Mouse (Mus musculus): ENCODE data around the gene Aqp1. TPM values are rescaled to one million over a fixed set of nuclear protein-coding genes. Genes with fewer than 3 reads are reported as not detected.

The Aqp1 gene
- total RNA-seq, 2 experiments from 2014 or later, result 426 to 457 TPM

DNA sequence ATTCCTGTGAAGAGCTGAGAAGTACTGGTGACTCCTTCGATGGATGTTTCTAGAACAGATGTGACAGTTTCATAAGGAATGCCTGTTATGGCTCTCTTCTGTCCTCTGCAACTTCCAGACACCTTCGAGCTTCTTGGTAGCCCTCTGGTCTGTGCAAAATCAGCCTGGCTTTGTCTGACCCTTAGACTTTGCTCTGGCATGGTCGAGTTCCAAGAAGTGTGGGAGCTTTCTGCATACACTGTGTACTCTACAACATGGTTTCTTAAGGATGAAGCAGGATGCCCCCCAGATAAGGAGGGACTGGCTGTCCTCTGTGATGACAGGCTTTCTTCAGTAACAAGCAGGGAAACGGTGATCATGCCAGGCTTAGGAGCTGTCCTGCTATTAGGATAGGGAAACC, 8.1 kb upstream of the Aqp1 start:
- no peak for DNase-seq (ENCODE audit: low spot score)

DNA sequence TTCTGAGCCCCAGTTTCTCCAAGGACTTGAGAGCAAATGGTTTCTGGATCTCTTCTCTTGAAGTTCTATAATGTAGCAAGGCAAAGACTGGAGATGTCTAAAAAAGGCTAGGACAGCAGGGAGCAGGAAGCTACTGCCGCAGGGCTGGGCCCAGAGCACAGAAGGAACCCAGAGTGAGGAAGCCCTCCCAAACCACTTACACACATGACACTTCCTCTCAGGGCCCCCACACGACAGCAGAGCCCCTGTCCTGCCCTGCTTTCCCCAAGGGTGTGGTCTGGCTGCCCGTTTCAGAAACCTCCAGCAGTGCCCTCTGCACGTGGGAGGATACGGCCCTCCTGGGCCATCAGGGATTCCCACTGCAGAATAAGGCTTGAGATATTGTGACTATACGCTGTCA, 4.9 kb upstream of the Aqp1 start:
- intact Hi-C loops (cut with DNase I), result no loop called here
- DNase-seq (ENCODE audit: low spot score), result no peak

More for the DNA sequence above, 8.1 kb upstream of the Aqp1 start:
- intact Hi-C loops (cut with DNase I), result no loop called here

DNA sequence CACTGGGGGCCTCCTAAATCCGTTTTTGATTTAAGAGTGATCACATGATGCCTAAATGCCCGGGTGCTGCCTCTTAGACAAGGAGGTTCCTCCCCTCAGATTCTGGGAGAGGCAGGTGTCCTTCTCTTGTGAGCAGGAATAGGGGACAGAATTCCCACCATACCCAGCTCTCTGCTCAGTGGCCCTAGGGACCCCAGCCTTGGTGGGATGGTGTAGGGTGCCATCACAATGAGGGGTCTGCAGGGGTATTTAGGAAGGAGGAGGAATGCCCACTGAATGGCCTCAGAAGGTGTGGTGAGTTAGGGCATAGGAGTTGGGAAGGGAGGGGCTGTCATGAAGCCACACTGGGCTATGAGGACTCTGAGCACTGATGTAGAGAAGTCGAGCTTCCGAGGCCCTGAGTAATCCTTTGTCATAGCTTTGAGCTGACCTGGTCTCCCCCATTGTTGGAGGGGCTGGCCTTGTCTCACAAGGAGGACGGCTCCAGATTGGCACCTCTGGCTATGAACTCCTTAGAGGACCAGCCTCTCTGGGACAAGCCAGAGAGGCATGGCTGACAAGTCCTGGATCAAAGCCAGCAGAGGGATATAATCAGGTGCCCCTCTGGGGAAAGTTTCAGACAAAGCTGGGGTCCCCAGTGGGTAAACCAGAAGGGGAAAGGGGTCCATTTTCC, 4.0 kb upstream of the Aqp1 start:
- no peak for DNase-seq (ENCODE audit: low spot score)
- intact Hi-C loops (cut with DNase I), result no loop called here

DNA sequence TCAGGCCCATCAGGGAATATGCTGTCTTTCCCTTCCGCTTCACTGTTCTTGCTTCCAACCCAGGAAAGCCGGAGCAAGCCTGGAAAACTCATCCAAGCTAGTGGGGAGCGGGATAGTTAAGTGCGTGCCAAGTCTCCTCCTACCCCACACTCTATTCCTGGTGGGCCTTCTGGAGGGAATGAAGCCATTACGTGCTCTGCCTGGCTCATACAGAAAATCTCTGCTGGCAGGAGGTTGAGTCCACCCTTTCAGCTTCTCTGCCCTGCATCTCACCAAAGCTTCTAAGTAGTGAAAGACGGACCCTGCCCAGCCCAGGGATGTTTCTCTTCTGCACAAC, 3.5 kb upstream of the Aqp1 start:
- intact Hi-C loops (cut with DNase I), result no loop called here

DNA sequence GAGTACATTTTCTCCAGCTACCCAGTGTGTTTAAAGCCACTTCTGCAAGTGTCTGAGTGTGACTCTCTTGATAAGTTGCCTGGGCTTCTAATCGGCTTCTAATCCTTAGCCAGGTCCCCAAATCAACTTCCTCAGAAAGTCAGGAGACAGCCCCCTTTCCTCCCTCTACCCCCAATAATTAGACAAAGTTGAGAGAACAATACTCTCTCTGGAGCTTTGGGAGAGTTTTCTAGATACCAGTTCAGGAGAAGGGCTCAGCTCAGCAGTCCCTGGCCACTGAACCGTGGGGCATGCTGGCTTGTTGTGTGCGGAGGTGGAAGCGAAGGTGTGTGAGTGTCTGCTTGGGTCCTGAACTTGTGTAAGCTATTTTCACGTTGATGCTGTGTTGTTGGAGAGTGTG, 1.0 kb downstream of the Aqp1 start:
- no peak for DNase-seq (ENCODE audit: low spot score)
- intact Hi-C loops (cut with DNase I), result no loop called here

More for the DNA sequence above, 3.5 kb upstream of the Aqp1 start:
- DNase-seq (ENCODE audit: low spot score), result no peak

DNA sequence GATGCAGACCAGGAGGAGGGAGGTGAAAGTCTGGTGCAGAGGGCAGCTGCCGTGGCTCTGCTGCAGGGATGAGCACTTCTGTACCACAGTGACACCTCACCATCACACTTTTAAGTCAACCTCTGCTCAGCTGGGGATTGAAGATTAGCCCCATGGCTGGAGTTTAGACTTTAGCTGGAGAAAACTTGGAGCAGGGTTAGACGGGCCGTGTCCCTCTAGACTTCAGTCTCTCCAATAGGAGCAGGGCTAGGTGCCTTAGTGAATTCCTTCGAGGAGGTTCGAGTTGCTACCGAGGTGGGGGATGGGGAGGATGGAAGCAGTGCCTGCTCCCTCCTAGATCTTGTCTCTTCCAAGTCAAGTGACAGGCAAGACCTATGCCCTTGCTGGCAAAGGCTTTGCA, 1.8 kb downstream of the Aqp1 start:
- no peak for DNase-seq (ENCODE audit: low spot score)
- intact Hi-C loops (cut with DNase I), result no loop called here

DNA sequence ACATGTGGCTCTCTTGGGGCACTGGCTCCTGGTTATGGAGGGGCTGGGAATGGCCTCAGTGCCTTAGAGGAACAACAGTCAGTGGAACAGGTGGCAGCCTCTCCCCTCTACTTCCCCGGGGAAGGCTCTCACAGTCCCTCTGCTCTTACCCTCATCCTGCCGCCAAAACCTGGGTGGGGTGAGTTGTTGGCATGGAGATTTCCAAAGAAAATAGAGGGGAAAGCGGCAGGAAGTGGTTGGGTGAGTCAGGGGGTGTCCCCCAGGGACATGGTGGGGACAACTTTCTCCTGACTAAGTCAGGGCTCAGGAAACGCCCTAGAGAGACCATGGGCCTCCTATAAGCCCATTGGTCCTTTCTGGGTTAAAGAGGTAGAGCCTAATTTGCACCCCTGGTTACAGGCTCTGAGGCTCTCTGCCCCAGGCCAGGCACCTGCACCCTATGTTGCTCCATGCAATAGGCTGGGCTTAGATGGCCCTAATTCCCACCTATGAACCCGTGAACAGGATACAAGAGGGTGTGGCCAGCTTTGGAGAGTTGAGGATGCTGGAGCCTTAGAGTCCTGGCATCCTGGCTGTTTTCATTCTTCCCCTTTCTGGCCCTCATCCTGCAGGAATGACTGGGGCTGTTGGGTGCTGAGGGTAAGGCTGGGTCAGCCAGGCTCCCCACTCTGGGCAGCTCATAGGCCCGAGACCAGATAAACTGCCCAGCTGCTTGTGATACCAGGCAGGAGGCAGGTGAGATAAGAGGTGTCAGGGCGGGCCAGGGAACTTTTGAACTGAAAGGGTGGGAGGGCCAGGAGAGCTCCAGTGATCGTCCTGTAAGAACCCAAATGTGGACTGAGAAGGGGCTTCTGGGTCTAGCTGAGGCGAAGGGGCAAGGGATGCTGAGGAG, 2.9 kb downstream of the Aqp1 start:
- intact Hi-C loops (cut with DNase I), result no loop called here
- DNase-seq (ENCODE audit: low spot score), result no peak

DNA sequence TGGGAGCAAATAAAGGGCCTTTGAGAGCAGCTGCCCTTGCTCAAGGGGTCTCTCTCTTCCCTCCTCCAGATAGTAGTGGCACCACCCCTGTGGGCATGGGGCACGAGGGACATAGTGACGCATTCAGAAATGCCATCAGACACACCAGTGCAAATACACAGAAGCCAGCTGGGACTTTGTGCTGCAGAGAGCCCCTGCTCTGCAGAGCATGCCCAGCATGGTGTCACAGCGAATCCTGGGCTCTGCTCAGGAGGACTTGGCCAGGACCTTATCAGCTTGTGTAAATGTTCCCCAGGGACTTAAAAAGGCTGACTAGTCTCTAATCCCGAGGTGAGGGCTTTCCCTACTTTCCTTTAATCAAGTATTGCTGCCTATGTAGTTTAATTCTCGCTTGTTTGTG, 5.5 kb downstream of the Aqp1 start:
- intact Hi-C loops (cut with DNase I), result no loop called here
- no peak for DNase-seq (ENCODE audit: low spot score)

DNA sequence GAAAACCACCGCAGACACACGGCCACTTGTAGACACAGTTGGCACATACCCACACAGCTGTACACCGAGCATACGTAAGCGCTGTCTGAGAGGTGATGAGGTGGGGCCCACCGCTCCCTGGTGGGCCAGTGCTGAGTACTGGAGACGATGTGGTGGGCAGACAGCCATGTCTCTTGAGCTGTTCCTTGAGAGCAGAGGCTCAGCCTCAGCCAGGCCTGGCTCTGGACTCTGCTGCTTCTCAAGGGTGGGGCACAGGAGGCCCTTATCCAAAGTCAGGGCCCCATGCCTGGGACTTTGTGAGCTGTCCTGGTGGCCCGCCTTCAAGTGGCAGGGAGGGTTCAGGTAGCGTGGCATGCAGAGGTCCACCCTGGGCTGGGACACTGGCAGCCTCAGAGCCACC, 6.1 kb downstream of the Aqp1 start:
- intact Hi-C loops (cut with DNase I), result no loop called here
- DNase-seq (ENCODE audit: low spot score), result peak; percentile 47

DNA sequence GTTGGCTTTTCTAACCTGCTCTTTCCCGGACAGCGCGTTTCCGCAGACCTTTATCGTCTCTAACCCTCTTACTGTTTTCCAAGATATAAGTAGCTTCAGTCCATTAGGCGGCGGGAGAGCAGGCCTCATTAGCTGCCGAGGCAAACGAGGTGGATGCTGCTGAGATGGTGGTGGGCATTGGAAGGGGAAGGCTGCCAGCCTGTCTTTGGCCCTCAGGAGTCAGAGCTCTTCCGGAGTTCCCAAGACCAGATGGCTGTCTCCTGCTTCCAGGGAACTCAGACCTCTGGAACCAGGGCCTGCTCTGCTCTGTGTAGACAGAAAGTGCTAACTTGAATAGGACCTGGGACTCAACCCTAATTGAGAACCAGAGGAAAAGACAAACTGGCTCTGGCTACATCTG, 7.2 kb downstream of the Aqp1 start:
- intact Hi-C loops (cut with DNase I), result no loop called here
- DNase-seq (ENCODE audit: low spot score), result no peak

DNA sequence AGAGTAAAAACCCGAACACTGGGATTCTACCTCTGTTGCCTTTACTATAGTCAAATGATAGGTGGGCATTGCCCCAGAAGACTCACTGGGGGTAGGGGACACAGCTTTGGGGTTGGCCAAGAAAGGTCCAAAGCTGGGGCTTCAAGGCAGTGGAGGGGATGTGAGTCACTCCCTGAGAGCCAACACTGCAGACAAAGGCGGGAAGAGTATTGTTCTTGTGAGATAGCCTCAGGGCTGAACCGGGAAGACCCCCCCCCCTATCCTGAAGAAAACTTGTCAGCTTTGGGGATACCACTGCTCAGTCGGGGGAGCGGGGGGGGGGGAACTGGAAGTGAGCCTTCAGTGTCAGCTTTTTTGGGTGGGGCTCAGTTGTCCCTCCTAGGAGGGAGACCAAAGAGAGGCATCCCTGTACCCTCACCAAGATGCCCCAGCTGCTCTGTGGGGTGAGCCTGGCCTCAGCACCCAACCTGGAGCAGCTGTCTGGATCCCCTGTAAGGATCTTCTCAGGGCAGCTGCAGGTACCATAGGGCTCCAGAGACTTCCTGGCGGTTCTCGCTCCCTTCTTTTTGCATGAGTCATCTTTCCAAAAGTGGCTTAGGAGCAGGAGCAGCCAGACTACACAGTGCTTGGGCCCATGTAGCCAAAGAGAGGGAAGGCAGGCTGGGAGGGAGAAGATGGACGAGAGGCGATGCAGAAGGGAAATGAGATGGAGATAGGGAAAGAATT, 8.2 kb downstream of the Aqp1 start:
- intact Hi-C loops (cut with DNase I), result no loop called here
- no peak for DNase-seq (ENCODE audit: low spot score)

DNA sequence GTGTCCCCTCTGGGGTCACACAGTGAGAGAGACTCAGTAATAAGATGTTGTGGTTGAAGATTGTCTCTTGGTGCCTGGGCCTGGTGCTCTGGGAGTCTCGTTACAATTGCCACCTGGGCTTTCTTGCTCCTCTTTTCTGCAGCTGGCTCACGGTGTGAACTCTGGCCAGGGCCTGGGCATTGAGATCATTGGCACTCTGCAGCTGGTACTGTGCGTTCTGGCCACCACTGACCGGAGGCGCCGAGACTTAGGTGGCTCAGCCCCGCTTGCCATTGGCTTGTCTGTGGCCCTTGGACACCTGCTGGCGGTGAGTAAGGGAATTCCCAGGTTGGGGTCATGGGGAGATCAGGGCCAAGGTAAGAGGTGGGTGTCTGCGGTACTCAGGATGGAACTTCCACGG, 9.0 kb downstream of the Aqp1 start:
- intact Hi-C loops (cut with DNase I), result no loop called here
- no peak for DNase-seq (ENCODE audit: low spot score)

DNA sequence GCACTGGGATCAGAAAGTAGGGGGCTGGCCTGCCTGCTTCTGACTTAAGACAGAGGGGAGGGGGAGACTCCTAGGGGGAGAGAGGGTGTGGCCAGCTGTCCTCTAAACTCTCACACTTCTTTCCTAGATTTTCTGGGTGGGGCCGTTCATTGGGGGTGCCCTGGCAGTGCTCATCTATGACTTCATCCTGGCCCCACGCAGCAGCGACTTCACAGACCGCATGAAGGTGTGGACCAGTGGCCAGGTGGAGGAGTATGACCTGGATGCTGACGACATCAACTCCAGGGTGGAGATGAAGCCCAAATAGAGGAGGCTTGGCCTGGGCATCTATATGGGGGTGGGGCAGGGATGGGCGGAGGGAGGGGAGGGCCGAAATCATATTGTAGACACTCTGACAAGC, 10.3 kb downstream of the Aqp1 start:
- intact Hi-C loops (cut with DNase I), result no loop called here
- DNase-seq (ENCODE audit: low spot score), result no peak

DNA sequence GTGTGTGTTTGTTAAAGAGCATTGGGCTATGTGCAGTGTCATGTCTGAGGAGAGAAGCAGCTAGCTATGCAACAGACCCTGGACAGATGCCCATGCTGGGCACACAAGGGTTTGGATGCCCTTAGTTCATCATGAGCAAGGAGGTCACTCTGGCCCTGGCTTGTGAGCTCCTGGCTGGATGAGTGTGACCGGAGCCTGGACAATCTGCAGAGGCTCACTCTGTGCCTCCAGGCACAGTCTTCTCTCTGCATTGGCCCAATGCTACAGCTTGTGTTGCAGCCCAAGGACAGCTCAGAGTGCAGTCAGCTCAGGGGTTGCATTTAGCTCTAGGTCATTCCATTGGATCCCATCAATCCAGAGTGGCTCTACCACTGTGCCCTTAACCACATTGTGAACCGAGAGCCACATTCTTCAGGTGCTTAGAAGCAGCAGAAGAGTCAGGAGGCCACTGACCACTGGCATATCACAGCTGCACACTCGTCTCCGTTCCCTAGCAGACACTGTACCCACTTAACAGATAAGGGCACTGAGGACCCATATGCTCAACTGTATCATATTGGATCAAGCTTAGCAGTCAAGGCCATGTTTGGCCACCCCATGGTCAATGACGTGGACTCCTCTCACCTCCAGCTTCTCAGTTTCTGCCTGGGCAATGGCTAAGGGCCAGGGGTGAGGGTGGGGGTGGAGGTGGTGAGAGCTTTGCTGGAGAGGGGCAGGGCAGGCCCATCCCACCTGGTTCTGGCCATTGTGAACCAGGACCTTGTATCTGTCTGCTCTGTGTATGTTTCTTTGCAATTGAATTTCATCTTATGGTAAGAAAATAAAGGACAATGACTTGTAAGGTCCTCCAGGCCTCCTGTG, 11.7 kb downstream of the Aqp1 start:
- intact Hi-C loops (cut with DNase I), result no loop called here
- DNase-seq (ENCODE audit: low spot score), result no peak

DNA sequence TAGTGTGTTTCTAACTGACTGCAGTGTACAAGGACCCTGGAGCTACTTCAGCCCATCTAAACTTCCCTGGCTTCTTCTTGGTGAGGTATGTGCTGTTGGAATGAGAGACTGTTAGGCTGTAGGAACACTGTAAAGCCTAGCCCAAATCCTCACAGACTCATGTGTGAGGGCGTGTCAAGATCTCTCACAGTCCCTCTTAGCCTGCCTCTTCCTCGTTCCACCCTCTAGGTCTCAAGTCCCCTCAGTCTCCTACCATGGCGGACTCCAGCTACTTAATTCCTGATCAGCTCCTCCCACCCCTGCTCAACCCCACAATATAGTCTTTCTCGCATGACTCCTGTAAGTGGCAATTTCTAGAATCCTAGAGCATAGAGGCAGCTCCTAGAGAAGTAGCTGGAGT, 13.0 kb downstream of the Aqp1 start:
- intact Hi-C loops (cut with DNase I), result no loop called here

DNA sequence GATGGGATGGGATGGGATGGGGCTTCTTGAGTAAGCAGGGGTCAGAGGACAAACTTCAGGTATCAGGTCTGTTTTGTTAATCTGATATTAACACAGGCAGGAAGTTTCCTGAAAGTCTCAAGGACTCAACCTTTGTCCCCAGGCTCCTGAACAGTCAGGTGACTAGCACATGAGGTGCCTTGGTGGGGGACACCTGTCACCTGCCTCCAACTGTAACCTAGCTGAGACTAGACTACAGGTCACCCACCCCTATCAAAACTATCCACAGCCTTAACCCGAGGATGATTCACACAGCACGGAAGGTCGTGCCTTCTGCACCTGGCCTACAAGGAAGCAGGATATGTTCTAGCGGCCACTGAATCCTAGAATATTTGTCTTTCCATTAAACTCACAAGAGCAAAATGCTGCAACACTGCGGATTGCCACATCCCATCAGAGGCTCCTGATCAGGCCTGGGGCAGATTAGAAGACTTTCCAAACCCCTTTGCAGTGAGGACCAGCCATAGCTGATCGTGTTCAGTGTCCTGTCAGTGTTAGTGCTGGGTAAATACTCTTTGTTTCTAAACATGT, 14.2 kb downstream of the Aqp1 start:
- intact Hi-C loops (cut with DNase I), result loop anchor here (5.0 kb wide), 1 partner anchor 58 kb away; no protein-coding TSS in a partner anchor
- no peak for DNase-seq (ENCODE audit: low spot score)

More for the DNA sequence above, 13.0 kb downstream of the Aqp1 start:
- DNase-seq (ENCODE audit: low spot score), result no peak

DNA sequence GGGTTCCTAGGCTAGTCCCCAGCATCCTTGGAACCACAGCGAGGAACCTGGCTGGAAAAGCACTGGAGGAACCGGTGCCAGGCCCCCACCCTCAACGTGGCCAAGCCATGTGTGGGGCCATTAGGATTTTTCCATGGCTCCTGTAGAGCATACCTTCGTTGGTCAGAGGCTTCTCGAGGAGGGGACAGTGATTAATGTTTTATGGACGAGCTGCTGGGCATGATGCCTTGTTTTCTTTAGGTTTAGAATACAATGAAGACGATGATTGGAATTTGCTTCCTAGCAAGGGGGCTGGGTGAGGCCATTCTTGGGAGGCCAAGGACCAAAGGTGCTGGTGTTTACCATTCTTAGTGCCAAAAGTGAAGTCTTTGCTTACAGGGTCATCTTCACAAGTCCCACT, 15.5 kb downstream of the Aqp1 start:
- no peak for DNase-seq (ENCODE audit: low spot score)
- intact Hi-C loops (cut with DNase I), result loop anchor here (5.0 kb wide), 1 partner anchor 59 kb away; no protein-coding TSS in a partner anchor

DNA sequence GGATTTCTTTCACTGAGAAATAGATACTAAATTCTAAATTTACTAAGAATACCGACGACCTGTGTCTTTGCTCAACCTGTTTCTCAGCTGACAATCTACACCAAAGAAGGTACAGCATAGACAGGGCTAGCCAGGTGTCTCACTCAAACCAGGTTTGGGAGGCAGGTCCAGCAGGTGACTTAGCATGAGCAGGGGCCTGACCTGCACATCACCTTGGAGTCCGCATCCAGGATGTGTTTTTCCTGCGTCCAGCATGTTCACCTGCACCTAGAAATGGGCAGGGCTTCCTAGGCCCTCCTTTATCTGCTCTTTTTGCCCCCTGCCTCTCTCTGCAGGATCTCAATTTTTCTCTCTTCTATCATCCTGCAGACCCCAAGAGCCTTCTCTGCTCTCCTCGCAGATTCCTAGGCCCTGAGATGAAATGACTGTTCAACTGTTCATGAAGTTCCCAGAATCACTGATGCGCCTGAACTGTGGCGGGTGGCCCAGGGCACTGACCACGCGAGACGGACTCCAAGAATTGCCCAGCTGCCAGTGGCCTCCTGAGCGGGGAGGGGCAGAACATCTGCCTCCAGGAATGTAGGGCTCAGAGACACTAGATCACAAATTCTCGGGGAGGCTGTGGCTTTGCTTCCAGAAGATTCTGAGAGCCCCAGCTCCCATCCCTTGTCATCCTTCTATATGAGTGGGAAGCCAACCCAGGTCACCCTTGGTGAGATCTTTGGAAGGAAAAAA, 17.6 kb downstream of the Aqp1 start:
- intact Hi-C loops (cut with DNase I), result loop anchor here (5.0 kb wide), 1 partner anchor 62 kb away; no protein-coding TSS in a partner anchor
- DNase-seq (ENCODE audit: low spot score), result no peak
